Mouse (Mus musculus) erythroblast, embryonic 14.5 days (primary cell): ENCODE results near the gene Larp1b. TPM values are rescaled to one million over a fixed set of nuclear protein-coding genes. Genes with fewer than 3 reads are reported as not detected.

ENCODE experiments used
- H3K27me3 ChIP-seq: 2 replicates; pipeline ENCODE4 v1.6.1; 2012; ENCODE audit warnings: inconsistent platforms; ENCODE audit not compliant: control insufficient read depth
- H3K36me3 ChIP-seq: 2 replicates; pipeline ENCODE4 v1.6.1; 2012; ENCODE audit warnings: mild to moderate bottlenecking, inconsistent platforms; ENCODE audit not compliant: control insufficient read depth
- H3K4me1 ChIP-seq: 2 replicates; pipeline ENCODE4 v1.6.1; 2012; ENCODE audit warnings: inconsistent platforms; ENCODE audit not compliant: control insufficient read depth
- H3K4me3 ChIP-seq: replicated peaks from 2 replicates; pipeline ENCODE3; 2012; ENCODE audit warnings: moderate library complexity, mild to moderate bottlenecking, inconsistent platforms
- H3K9me3 ChIP-seq: 2 replicates; pipeline ENCODE4 v1.6.1; 2012; ENCODE audit warnings: low read length, inconsistent platforms, mixed read lengths; ENCODE audit not compliant: control insufficient read depth
- GATA1 ChIP-seq: IDR thresholded peaks from 2 replicates; pipeline ENCODE4 v1.6.1; 2012; ENCODE audit warnings: low read length, inconsistent platforms, mixed read lengths
- TAL1 ChIP-seq: IDR thresholded peaks from 3 replicates; pipeline ENCODE4 v1.6.1; 2012; ENCODE audit warnings: low read length, inconsistent platforms, mixed read lengths
- polyA plus RNA-seq: library from polyadenylated mRNA; stranded (reverse); fragments of >175 nt; gene quantifications from 2 replicates; pipeline ENCODE4 v1.2.3, GENCODE M21; 2012

Gene Larp1b
- polyA plus RNA-seq, 1 experiment = 6.2 TPM

DNA sequence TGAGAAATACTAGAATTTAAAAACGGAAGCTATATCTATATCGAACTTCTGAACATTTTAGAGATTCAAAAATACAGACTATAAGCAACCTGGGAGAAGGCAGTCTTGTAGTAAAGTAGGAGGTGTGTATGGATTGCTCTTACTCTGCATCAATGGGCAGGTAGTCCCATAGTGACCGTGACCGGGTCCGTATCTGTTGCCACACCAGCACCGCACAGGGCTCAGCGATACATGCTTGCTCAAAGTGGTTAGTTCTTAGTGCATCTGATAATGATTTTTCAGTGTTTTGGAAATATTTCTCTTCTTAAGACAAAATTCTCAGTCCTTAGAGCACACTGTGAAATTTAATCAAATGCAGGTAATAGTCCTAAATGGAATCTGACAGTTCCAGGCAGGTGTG lies 62.8 kb downstream of the Larp1b start:
- no peak for TF ChIP-seq GATA1
- no peak for TF ChIP-seq TAL1
- Histone ChIP-seq H3K36me3 (no peaks in the 10 kb centered on the region), H3K4me3 (no peak overlapping the region), H3K9me3 (no peaks in the 10 kb centered on the region), H3K27me3 (no peaks in the 10 kb centered on the region), H3K4me1 (no peaks in the 10 kb centered on the region)

GRCm38 (mm10) chr3:41014946-41015345 lies 65.3 kb downstream of the Larp1b start:
- H3K27me3 ChIP-seq = no peaks in the 10 kb centered on the region
- TF ChIP-seq TAL1 (no peak), GATA1 (no peak)
- no peaks in the 10 kb centered on the region for H3K36me3 ChIP-seq
- no peaks in the 10 kb centered on the region for H3K4me1 ChIP-seq
- H3K9me3 ChIP-seq = no peaks in the 10 kb centered on the region
- H3K4me3 ChIP-seq = no peak overlapping the region

GRCm38 (mm10) chr3:41018022-41018608 lies 68.5 kb downstream of the Larp1b start:
- H3K4me1 ChIP-seq = no peaks in the 10 kb centered on the region
- H3K4me3 ChIP-seq = no peak overlapping the region
- H3K9me3 ChIP-seq = no peaks in the 10 kb centered on the region
- no peak for TF ChIP-seq GATA1
- TF ChIP-seq TAL1 = no peak
- no peaks in the 10 kb centered on the region for H3K27me3 ChIP-seq
- no peaks in the 10 kb centered on the region for H3K36me3 ChIP-seq

DNA sequence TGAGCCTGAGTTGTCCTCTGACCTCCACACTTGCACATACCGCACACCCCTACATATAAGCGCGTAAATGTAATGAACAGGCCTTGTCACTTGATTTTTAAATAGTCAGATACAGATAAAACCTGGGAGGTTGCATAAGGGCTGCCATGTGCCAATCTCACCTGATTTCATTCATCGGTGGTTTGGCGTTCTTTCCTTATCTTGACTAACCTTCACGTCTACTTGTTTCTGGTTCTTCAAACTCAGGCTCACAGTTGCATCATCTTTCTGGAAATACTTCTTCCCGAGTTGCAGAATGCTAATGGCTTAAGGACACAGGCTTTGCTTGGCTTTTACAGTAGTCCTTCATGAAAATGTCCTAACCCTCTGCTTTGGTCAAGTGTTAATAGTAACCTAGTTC lies 71.1 kb downstream of the Larp1b start:
- no peaks in the 10 kb centered on the region for H3K27me3 ChIP-seq
- H3K9me3 ChIP-seq = no peaks in the 10 kb centered on the region
- TF ChIP-seq TAL1 (no peak), GATA1 (no peak)
- H3K4me1 ChIP-seq = no peaks in the 10 kb centered on the region
- H3K4me3 ChIP-seq = no peak overlapping the region
- no peaks in the 10 kb centered on the region for H3K36me3 ChIP-seq

DNA sequence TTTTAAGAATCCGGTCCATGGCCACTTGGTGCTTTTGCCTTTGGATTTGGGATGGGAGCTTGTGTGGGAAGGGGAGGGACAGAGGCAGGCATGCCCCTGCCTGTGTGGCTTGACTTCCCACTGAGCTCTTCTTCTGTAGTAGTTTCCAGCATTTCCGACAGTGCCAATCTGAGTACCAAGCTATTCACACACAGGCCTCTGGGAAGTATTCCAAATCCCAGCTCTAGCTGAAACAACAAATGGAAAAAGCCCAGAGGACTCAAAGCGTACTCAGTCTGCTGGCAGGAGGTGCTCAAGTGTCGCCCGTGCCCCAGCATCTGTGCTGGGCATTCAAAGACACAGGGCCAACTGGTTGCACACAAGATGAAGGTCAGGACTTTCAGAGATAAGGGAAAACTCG lies 72.4 kb downstream of the Larp1b start:
- Histone ChIP-seq H3K9me3 (no peaks in the 10 kb centered on the region), H3K27me3 (no peaks in the 10 kb centered on the region), H3K36me3 (no peaks in the 10 kb centered on the region), H3K4me1 (no peaks in the 10 kb centered on the region), H3K4me3 (no peak overlapping the region)
- no peak for TF ChIP-seq TAL1
- no peak for TF ChIP-seq GATA1

DNA sequence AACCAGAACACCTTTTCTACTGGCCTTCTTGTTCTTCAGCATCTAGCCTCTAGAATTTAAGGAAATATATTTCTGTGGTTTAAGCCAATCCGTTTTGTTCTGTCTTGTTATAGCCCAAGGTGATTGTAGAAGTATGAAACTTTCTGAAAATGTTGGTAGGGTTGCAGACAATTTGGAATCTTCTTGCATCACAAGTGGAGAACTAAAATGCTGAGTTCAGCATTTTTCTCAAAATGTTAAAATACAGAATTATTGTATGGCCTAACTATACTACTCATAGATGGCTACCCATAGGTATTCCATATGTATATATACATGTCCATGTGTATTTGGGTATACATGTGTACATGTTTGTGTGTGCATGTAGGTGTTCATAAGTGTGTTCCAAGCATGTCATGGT lies 81.1 kb downstream of the Larp1b start:
- Histone ChIP-seq H3K4me1 (no peaks in the 10 kb centered on the region), H3K27me3 (no peaks in the 10 kb centered on the region), H3K4me3 (no peak overlapping the region), H3K36me3 (no peaks in the 10 kb centered on the region), H3K9me3 (no peaks in the 10 kb centered on the region)
- no peak for TF ChIP-seq GATA1
- no peak for TF ChIP-seq TAL1

GRCm38 (mm10) chr3:41031286-41032210 lies 81.9 kb downstream of the Larp1b start:
- TF ChIP-seq GATA1 = no peak
- no peak for TF ChIP-seq TAL1
- H3K9me3 ChIP-seq = no peaks in the 10 kb centered on the region
- no peaks in the 10 kb centered on the region for H3K4me1 ChIP-seq
- no peaks in the 10 kb centered on the region for H3K27me3 ChIP-seq
- H3K36me3 ChIP-seq = no peaks in the 10 kb centered on the region
- H3K4me3 ChIP-seq = no peak overlapping the region

DNA sequence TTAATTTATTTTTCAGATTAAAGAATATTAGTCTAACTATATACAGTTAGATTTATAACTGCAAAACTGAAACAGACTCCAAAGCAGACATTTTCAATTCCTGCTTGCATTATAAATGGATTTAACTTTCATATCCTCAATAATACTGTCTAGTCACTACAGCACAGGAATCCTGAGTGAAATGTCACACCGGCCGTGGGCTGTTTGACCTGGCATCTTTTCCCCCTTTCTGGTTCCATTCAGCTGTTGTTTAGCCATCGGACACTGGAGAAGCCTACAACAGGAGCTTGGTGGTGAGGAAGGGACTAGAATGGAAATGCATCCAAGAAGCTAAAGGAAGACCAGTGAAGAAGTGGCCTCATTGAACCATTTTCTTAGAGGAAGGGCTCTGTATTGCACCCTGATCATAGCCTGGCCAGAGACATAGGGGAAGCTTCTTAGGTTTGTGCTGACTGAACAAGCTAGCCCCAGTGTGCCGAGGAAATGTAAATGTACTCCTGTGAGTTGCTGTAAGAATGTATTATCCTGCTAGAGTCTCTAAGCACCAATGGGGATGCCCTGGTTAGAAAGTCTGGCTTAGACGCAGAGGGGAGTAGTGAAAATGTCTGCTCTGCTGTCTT lies 88.8 kb downstream of the Larp1b start:
- no peaks in the 10 kb centered on the region for H3K4me1 ChIP-seq
- H3K4me3 ChIP-seq = no peak overlapping the region
- no peaks in the 10 kb centered on the region for H3K27me3 ChIP-seq
- TF ChIP-seq GATA1 (no peak), TAL1 (no peak)
- no peaks in the 10 kb centered on the region for H3K36me3 ChIP-seq
- H3K9me3 ChIP-seq = no peaks in the 10 kb centered on the region

GRCm38 (mm10) chr3:41041241-41041640 lies 91.6 kb downstream of the Larp1b start:
- H3K4me1 ChIP-seq = peaks cover 7% of the 10 kb centered on the region
- TF ChIP-seq TAL1 (no peak), GATA1 (no peak)

More at GRCm38 (mm10) chr3:41041241-41041640, 91.6 kb downstream of the Larp1b start:
- Histone ChIP-seq H3K36me3 (no peaks in the 10 kb centered on the region), H3K9me3 (no peaks in the 10 kb centered on the region), H3K4me3 (no peak overlapping the region), H3K27me3 (no peaks in the 10 kb centered on the region)
